Mouse (Mus musculus) embryonic fibroblast, embryonic 13.5 days (primary cell): ENCODE results near the gene Kcnab1. TPM values are rescaled to one million over a fixed set of nuclear protein-coding genes. Genes with fewer than 3 reads are reported as not detected.

Experiments
- H3K27ac ChIP-seq: 2 replicates; pipeline ENCODE4 v1.5.1; 2012; ENCODE audit warnings: low read length, control low read depth, inconsistent platforms; ENCODE audit not compliant: insufficient read depth
- H3K4me1 ChIP-seq: 2 replicates; pipeline ENCODE4 v1.6.1; 2011; ENCODE audit warnings: low read length; ENCODE audit not compliant: control insufficient read depth, insufficient read depth
- H3K4me3 ChIP-seq: 2 replicates; pipeline ENCODE4 v1.5.1; 2011; ENCODE audit warnings: mild to moderate bottlenecking, control low read depth, low read length; ENCODE audit not compliant: insufficient read depth
- CTCF ChIP-seq: IDR thresholded peaks from 2 replicates; pipeline ENCODE4 v1.5.1; 2011; ENCODE audit warnings: mild to moderate bottlenecking, control low read depth, low read length, moderate library complexity, borderline replicate concordance; ENCODE audit not compliant: insufficient read depth
- POLR2A ChIP-seq: IDR thresholded peaks from 2 replicates; pipeline ENCODE4 v1.6.1; 2011; ENCODE audit warnings: low read depth, mild to moderate bottlenecking, control low read depth, low read length, moderate library complexity
- polyA plus RNA-seq: library from polyadenylated mRNA; stranded (reverse); fragments of >200 nt; gene quantifications from 2 replicates; pipeline ENCODE4 v1.2.4, GENCODE M21; 2011; ENCODE audit warnings: low read depth; ENCODE audit not compliant: missing spikeins, insufficient read length

The Kcnab1 gene
- 10.8 and 15.4 TPM in 2 replicates for polyA plus RNA-seq

DNA sequence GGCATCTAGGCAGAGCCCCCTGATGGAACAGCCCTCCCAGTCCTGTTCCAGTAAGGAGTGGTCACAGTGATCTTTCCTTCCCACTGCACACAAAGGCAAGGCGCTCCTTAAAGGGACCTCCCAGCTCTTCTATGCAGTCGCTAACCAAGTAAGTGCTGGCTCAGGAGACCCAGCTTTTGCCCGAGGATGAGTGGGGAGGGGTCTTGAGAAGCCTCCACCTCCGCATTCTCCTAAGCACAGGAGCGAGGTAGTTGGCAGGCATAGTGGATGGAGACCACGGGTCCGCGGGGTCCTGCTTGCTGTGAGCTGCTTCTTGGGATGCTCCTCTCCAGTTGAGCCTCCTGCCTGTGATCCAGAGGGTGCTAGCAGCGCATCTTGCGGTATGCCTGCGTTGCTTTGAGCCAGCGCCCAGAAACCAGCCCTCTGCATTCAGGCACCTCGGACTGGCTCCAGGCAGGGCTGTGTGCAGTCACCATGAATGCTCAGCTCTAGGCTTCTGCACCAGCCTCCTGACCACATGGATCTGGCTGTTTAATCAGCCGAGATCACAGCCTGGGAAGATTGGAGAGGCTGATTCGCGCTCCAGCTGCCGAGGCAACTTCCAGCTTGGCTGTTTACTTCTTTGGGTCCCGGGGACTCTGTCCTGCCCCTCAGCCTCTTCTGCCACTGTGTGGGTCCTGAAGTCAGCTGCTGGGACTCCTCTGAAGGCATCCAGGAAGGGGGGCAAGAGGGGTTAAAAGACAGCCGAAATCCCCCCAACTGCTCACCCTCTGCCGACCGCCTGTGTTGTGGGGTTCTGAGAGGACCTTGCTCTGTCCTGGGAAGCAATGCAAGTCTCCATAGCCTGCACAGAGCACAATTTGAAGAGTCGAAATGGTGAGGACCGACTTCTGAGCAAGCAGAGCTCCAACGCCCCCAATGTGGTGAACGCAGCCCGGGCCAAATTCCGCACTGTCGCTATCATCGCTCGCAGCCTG lies at the start of gene Kcnab1:
Gene Kcnab1 (plus strand): TSS at position 440 of the 977 bp plus-strand sequence.
- peaks cover 9% of the 10 kb centered on the region; the same call in 1 of the 2 replicates for H3K4me1 ChIP-seq
- no peak within 1 kb of the TSS for H3K27ac ChIP-seq
- H3K4me3 ChIP-seq: peak within 1 kb of the TSS; percentile 47
- TF ChIP-seq CTCF (no peak), POLR2A (peak; percentile 30; the same call in 1 of the 2 replicates)

DNA sequence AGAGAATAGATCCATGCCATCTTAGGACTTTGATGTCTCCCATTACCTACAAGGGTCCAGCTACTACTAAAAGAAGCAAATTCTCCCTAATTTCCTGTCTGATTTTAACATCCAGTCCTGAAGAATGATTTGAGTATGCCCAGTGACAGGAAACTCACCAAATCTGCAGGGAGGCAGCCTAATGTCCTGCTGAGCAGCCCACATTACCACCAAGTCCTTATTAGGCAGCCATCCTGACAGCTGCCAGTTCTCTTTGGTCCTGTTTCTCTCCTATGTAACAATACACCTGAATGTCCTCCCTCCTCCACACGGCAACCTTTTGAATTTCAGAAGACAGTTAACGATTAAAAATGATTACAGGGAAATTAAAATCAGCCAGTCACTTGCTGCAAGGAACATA lies 20.9 kb upstream of the Kcnab1 start:
- no peak for TF ChIP-seq CTCF
- TF ChIP-seq POLR2A: no peak
- Histone ChIP-seq H3K4me1 (no peaks in the 10 kb centered on the region), H3K4me3 (no peak overlapping the region), H3K27ac (no peak overlapping the region)

DNA sequence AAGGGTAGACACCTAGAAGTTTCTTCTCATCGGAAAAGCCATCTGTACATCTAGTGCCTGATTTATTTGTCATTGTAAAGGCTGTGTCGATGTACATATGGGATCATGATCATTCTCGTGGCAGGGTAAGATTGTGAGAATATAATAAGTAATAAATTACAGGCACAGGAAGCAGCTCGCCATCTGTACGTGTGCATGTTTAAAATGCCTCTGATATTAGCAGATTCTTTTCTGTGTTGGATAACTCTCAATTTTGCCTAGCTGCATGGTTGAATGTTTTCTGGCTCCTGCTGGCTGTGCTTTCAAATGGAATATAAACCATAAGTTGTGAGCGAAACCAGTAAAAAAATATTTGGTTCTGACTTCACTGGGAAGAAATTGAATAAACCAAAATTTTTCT lies 5.1 kb upstream of the Kcnab1 start:
- TF ChIP-seq CTCF (no peak), POLR2A (no peak)
- 0 out of 2 replicates have a peak, but pooled peaks cover 3% of the 10 kb centered on the region for H3K4me1 ChIP-seq
- H3K4me3 ChIP-seq: no peak overlapping the region
- no peak overlapping the region for H3K27ac ChIP-seq

DNA sequence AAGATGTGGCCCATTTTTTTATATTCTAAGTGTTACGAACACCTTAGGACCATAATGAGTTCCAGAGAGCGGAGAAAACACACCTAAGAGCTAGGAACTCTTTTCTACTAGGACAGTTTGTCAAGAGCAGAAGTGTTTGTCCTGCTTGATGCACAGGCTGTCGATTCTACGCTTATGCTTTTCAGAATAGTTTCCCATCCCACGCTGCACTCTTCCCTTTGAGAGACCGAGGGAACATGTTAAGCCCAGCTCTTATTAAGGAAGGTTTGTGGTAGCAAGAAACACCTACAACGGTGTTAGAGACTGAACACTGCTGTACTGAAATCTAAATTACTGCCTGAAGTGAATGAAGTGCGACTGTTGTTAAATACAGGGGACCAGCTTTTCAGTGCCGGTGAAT lies 1.0 kb downstream of the Kcnab1 start:
- Histone ChIP-seq H3K4me3 (peak overlapping the region; percentile 47), H3K4me1 (peaks cover 6% of the 10 kb centered on the region; the same call in 1 of the 2 replicates), H3K27ac (no peak overlapping the region)
- TF ChIP-seq CTCF (no peak), POLR2A (no peak)

DNA sequence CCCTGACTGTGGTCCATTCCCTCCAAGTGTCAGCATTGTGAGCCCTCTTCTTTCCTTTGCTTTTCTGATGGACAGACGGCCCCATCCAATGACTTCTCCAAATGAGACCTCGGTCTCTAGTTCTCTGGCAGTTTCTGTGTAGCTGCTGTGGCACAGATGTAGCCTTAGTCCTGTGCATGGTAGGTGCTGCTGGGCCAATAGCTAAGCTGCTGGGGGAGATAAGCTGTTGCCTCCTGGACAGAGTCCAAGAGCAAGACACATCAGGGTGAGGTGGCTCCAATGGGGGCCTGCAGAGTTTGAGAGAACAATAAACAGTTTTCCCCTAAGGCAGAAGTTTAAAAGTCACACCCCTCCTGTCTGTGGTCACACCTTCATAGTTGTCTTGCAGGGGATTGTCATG lies 2.0 kb downstream of the Kcnab1 start:
- H3K27ac ChIP-seq: no peak overlapping the region
- peak overlapping the region; percentile 6; the same call in 1 of the 2 replicates for H3K4me3 ChIP-seq
- peaks cover 6% of the 10 kb centered on the region; the same call in 1 of the 2 replicates for H3K4me1 ChIP-seq
- TF ChIP-seq CTCF: no peak
- TF ChIP-seq POLR2A: no peak

DNA sequence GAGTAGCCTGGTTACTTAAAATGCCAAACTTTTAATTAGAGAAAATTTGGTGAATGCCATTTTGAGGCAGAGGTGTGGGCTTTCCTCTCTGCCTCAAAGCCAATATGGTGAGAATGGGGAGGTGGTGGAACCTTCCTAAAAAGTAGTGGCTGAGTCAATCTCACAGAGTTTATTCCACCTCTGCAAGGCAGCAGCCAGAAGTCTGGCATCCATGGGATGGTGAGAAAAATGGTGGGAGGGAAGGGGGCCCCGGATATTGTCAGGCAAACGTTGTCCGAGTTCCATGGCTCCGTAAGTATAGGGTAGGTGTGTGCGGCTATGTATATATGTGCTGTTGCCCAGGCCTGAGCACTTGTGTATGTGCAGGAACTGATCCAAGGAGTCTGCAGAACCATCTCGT lies 6.0 kb downstream of the Kcnab1 start:
- Histone ChIP-seq H3K27ac (no peak overlapping the region), H3K4me3 (no peak overlapping the region), H3K4me1 (peaks cover 4% of the 10 kb centered on the region; the same call in 1 of the 2 replicates)
- TF ChIP-seq POLR2A (no peak), CTCF (no peak)

DNA sequence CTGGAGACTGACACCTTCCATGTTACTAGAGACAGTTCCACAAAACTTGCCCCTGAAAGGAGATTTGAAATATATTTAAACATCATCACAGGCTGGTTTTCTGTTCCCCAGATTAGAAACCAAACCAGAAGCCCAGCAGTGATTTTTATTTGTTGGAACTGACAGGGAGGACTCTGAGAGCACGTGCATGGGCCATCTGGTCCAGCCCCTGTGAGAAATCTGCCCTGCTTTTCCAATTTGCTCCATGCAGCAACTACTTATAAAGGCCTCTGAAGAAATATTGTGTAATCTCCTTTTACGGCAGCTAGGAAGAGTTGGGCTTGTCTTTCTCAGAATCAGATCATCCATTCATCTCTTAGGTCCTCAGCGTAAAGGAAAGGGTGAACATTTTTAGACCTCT lies 7.8 kb downstream of the Kcnab1 start:
- Histone ChIP-seq H3K4me3 (no peak overlapping the region), H3K4me1 (0 out of 2 replicates have a peak, but pooled peaks cover 2% of the 10 kb centered on the region), H3K27ac (peak overlapping the region; percentile 49; the same call in 1 of the 2 replicates)
- TF ChIP-seq POLR2A: no peak
- no peak for TF ChIP-seq CTCF

DNA sequence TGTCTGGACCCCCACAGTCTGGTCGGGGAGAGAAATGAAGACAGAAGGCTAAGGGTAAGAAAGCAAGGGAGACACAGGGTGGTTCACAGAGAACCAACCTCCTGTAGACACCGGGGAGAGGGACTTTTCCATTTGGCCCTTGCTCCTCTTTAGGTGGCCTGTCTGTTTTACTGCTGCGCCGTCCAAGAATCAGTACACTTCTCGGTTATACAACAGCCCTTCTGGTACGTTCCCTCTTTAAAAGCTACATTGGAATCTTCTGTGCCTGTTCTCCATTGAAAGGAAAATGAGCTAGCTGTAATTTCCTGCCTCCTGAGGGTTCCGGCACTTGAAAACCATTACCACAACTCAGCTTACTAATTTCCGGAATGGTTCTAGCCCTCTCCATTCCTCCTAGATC lies 8.2 kb downstream of the Kcnab1 start:
- no peak for TF ChIP-seq CTCF
- no peak for TF ChIP-seq POLR2A
- Histone ChIP-seq H3K27ac (peak overlapping the region; percentile 49), H3K4me1 (0 out of 2 replicates have a peak, but pooled peaks cover 2% of the 10 kb centered on the region), H3K4me3 (no peak overlapping the region)

DNA sequence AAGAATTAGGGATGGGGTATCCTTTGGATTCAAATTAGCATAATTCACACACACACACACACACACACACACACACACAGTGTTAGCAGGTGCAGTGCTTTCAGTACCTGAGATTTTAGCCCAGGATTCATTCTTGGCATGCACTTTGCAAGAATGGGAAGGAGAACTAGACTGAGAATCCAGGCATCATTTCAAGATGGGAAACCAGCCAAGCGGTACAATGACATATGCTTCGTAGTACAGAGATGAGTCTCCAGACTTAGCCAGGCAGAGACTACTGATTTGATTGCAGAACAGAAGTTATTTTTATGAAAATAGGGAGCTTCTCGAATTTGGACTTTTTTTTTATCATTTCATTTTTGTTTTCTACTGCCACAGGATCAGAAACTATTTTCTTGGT lies 15.8 kb downstream of the Kcnab1 start:
- TF ChIP-seq CTCF: no peak
- no peak for TF ChIP-seq POLR2A
- Histone ChIP-seq H3K27ac (no peak overlapping the region), H3K4me3 (no peak overlapping the region), H3K4me1 (no peaks in the 10 kb centered on the region; the same call in 1 of the 2 replicates)

DNA sequence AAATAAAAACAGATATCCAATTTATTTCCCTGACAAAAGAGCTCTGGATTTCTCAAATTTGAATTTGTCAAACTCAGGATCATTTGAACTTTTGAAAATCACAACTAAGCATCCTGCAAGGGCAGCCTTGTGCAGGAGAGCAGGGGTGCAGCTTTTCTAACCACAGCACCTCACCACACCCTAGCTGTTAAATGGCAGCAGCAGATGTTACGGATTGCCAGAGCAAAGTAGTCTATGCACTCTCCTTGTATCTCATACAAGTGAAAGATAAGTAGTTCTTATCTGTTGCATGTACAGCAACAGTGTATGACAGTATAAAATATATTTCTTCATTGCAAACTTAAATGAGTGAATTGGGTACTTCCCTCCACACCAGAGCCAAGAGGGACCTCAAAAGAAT lies 20.4 kb downstream of the Kcnab1 start:
- no peak for TF ChIP-seq POLR2A
- TF ChIP-seq CTCF: no peak
- H3K27ac ChIP-seq: no peak overlapping the region
- H3K4me3 ChIP-seq: no peak overlapping the region
- H3K4me1 ChIP-seq: peaks cover 2% of the 10 kb centered on the region
